Mouse (Mus musculus): ENCODE results near the gene Trpm8.

Trpm8 gene

GRCm38 (mm10) chr1:88304261-88304985, 27.0 kb downstream of the Trpm8 start:
- no peak for DNase-seq

GRCm38 (mm10) chr1:88305018-88305795, 27.7 kb downstream of the Trpm8 start:
- DNase-seq, result no peak

GRCm38 (mm10) chr1:88306543-88306942, 29.1 kb downstream of the Trpm8 start:
- DNase-seq, result no peak

- DNase-seq, result no peak
Measured at GRCm38 (mm10) chr1:88307180-88307579, 29.7 kb downstream of the Trpm8 start.

- no peak for DNase-seq
Measured at GRCm38 (mm10) chr1:88309020-88309419, 31.6 kb downstream of the Trpm8 start.

GRCm38 (mm10) chr1:88309905-88310304, 32.4 kb downstream of the Trpm8 start:
- DNase-seq, result no peak

GRCm38 (mm10) chr1:88310349-88310748, 32.9 kb downstream of the Trpm8 start:
- no peak for DNase-seq

- DNase-seq, result no peak
Measured at GRCm38 (mm10) chr1:88317279-88317678, 39.8 kb downstream of the Trpm8 start.

- DNase-seq, result peak; percentile 55
Measured at GRCm38 (mm10) chr1:88318531-88319060, 41.1 kb downstream of the Trpm8 start.

GRCm38 (mm10) chr1:88320821-88321395, 43.4 kb downstream of the Trpm8 start:
- DNase-seq, result no peak

GRCm38 (mm10) chr1:88322146-88322545, 44.7 kb downstream of the Trpm8 start:
- no peak for DNase-seq

- no peak for DNase-seq
Measured at GRCm38 (mm10) chr1:88323101-88323500, 45.6 kb downstream of the Trpm8 start.

- no peak for DNase-seq
Measured at GRCm38 (mm10) chr1:88339481-88339880, 62.0 kb downstream of the Trpm8 start.

- no peak for DNase-seq
Measured at GRCm38 (mm10) chr1:88342615-88343014, 65.2 kb downstream of the Trpm8 start.

- DNase-seq, result no peak
Measured at GRCm38 (mm10) chr1:88345580-88345979, 68.1 kb downstream of the Trpm8 start.

- DNase-seq, result no peak
Measured at GRCm38 (mm10) chr1:88348496-88349005, 71.1 kb downstream of the Trpm8 start.

- DNase-seq, result no peak
Measured at GRCm38 (mm10) chr1:88350761-88351160, 73.3 kb downstream of the Trpm8 start.

- DNase-seq, result no peak
Measured at GRCm38 (mm10) chr1:88355025-88355424, 77.6 kb downstream of the Trpm8 start.

- DNase-seq, result no peak
Measured at GRCm38 (mm10) chr1:88355681-88356080, 78.2 kb downstream of the Trpm8 start.

GRCm38 (mm10) chr1:88356616-88357015, 79.2 kb downstream of the Trpm8 start:
- no peak for DNase-seq

GRCm38 (mm10) chr1:88357458-88358090, 80.1 kb downstream of the Trpm8 start:
- DNase-seq, result peak; percentile 47

- DNase-seq, result peak; percentile 24
Measured at GRCm38 (mm10) chr1:88358102-88358654, 80.7 kb downstream of the Trpm8 start.

GRCm38 (mm10) chr1:88361085-88361484, 83.6 kb downstream of the Trpm8 start:
- no peak for DNase-seq

All from kidney, adult 18-20 months (tissue).